29 mouse cellular contexts compared by ENCODE assay signal in genomic region chr14:14949023-14949422, GRCm38 (mm10).
DNase-seq lines count a peak whose midpoint lies in the region; ATAC-seq and TF ChIP-seq lines count a peak whose summit lies in the region.
"Had no signal": no experiment of that assay in that cellular context is flagged by ENCODE, and none has a peak within 500 bp of the region (broad histone marks: within the 10 kb centered on the region; RNA-seq: fewer than 3 reads in every experiment).

No protein-coding gene starts in this region.

- peak; percentile 48; the same call in 1 of the 2 replicates for ATAC-seq in hindbrain, embryonic 14.5 days (ENCODE audit: low FRiP score)
- no peak for ATAC-seq in hindbrain, embryonic 12.5 days (ENCODE audit: low FRiP score)
- peak; percentile 67; the same call in 1 of the 2 replicates for ATAC-seq in midbrain, embryonic 16.5 days
- no peak for ATAC-seq in midbrain, postnatal 0 days (ENCODE audit: low FRiP score)
- peak; percentile 57; the same call in 1 of the 2 replicates for ATAC-seq in forebrain, embryonic 15.5 days (replicated peaks)
- no peak for ATAC-seq in kidney, embryonic 15.5 days (replicated peaks; ENCODE audit: low FRiP score)
- ATAC-seq: CD4-positive, CD25-positive, alpha-beta regulatory T cell, adult 4 months; inflammation-experienced regulatory T-cells, adult 6 months had no signal

- H3K27me3 ChIP-seq in hindbrain, embryonic 14.5 days (ENCODE audit: control insufficient read depth, insufficient read depth, low read length) = no peaks in the 10 kb centered on the region
- H3K27me3 ChIP-seq in hindbrain, embryonic 12.5 days = no peaks in the 10 kb centered on the region
- H3K27me3 ChIP-seq in midbrain, embryonic 16.5 days (ENCODE audit: control insufficient read depth, insufficient read depth, low read depth, low read length) = no peaks in the 10 kb centered on the region
- H3K27me3 ChIP-seq in midbrain, postnatal 0 days (ENCODE audit: insufficient read depth, low read length) = no peaks in the 10 kb centered on the region
- no peaks in the 10 kb centered on the region for H3K27me3 ChIP-seq in forebrain, embryonic 15.5 days
- no peaks in the 10 kb centered on the region for H3K27me3 ChIP-seq in kidney, embryonic 15.5 days
- H3K27me3 ChIP-seq: embryonic facial prominence, embryonic 15.5 days; heart, embryonic 13.5 days; limb, embryonic 12.5 days; liver, embryonic 15.5 days; neural tube, embryonic 13.5 days; stomach, embryonic 15.5 days had no signal

- WGBS in hindbrain, embryonic 14.5 days = 42% methylated on average over 2 of the region's 2 CpGs
- 70% methylated on average over 2 of the region's 2 CpGs for WGBS in hindbrain, embryonic 12.5 days
- WGBS in midbrain, embryonic 16.5 days = 37% methylated on average over 2 of the region's 2 CpGs
- 41% methylated on average over 2 of the region's 2 CpGs for WGBS in midbrain, postnatal 0 days
- WGBS in forebrain, embryonic 15.5 days = 13% methylated on average over 2 of the region's 2 CpGs
- WGBS in kidney, embryonic 15.5 days = 93% methylated on average over 2 of the region's 2 CpGs

- H3K4me3 ChIP-seq in hindbrain, embryonic 14.5 days (replicated peaks; ENCODE audit: low read length) = no peak overlapping the region
- no peak overlapping the region for H3K4me3 ChIP-seq in hindbrain, embryonic 12.5 days
- no peak overlapping the region for H3K4me3 ChIP-seq in midbrain, embryonic 16.5 days (ENCODE audit: low read depth, low read length)
- no peak overlapping the region for H3K4me3 ChIP-seq in midbrain, postnatal 0 days (ENCODE audit: low read depth, low read length)
- no peak overlapping the region for H3K4me3 ChIP-seq in forebrain, embryonic 15.5 days
- H3K4me3 ChIP-seq in kidney, embryonic 15.5 days (replicated peaks) = no peak overlapping the region
- H3K4me3 ChIP-seq: embryonic facial prominence, embryonic 15.5 days; gastrocnemius, adult 2 months; heart, embryonic 13.5 days; layer of hippocampus, adult 2 months; left cerebral cortex, adult 2 months; limb, embryonic 12.5 days; liver, embryonic 15.5 days; neural tube, embryonic 13.5 days; stomach, embryonic 15.5 days had no signal

- no peak overlapping the region for H3K4me2 ChIP-seq in hindbrain, embryonic 14.5 days (replicated peaks)
- H3K4me2 ChIP-seq in hindbrain, embryonic 12.5 days (replicated peaks) = no peak overlapping the region
- H3K4me2 ChIP-seq in midbrain, embryonic 16.5 days (ENCODE audit: low read length) = no peak overlapping the region
- H3K4me2 ChIP-seq in midbrain, postnatal 0 days (ENCODE audit: low read depth, low read length, poor library complexity, severe bottlenecking) = no peak overlapping the region
- H3K4me2 ChIP-seq in forebrain, embryonic 15.5 days (replicated peaks) = no peak overlapping the region
- H3K4me2 ChIP-seq in kidney, embryonic 15.5 days = no peak overlapping the region
- H3K4me2 ChIP-seq: embryonic facial prominence, embryonic 15.5 days; heart, embryonic 13.5 days; limb, embryonic 12.5 days; liver, embryonic 15.5 days; lung, embryonic 14.5 days; neural tube, embryonic 13.5 days; stomach, embryonic 15.5 days had no signal

- H3K27ac ChIP-seq in hindbrain, embryonic 14.5 days = no peak overlapping the region
- no peak overlapping the region for H3K27ac ChIP-seq in hindbrain, embryonic 12.5 days
- no peak overlapping the region for H3K27ac ChIP-seq in midbrain, embryonic 16.5 days (ENCODE audit: low read length)
- no peak overlapping the region for H3K27ac ChIP-seq in midbrain, postnatal 0 days (ENCODE audit: low read depth, low read length)
- no peak overlapping the region for H3K27ac ChIP-seq in forebrain, embryonic 15.5 days (replicated peaks)
- H3K27ac ChIP-seq in kidney, embryonic 15.5 days = no peak overlapping the region
- H3K27ac ChIP-seq: embryonic facial prominence, embryonic 15.5 days; gastrocnemius, adult 2 months; heart, embryonic 13.5 days; layer of hippocampus, adult 2 months; left cerebral cortex, adult 2 months; limb, embryonic 12.5 days; liver, embryonic 15.5 days; neural tube, embryonic 13.5 days; stomach, embryonic 15.5 days had no signal

- no peaks in the 10 kb centered on the region for H3K4me1 ChIP-seq in hindbrain, embryonic 14.5 days (replicated peaks; ENCODE audit: control insufficient read depth, insufficient read depth, low read length)
- H3K4me1 ChIP-seq in hindbrain, embryonic 12.5 days = no peaks in the 10 kb centered on the region
- H3K4me1 ChIP-seq in midbrain, embryonic 16.5 days (ENCODE audit: control insufficient read depth, insufficient read depth, low read length) = no peaks in the 10 kb centered on the region
- H3K4me1 ChIP-seq in midbrain, postnatal 0 days (ENCODE audit: insufficient read depth, low read length) = no peaks in the 10 kb centered on the region
- H3K4me1 ChIP-seq in forebrain, embryonic 15.5 days = peaks cover 4% of the 10 kb centered on the region; the same call in 1 of the 2 replicates
- H3K4me1 ChIP-seq in kidney, embryonic 15.5 days = no peaks in the 10 kb centered on the region
- H3K4me1 ChIP-seq: embryonic facial prominence, embryonic 15.5 days; heart, embryonic 13.5 days; limb, embryonic 12.5 days; liver, embryonic 15.5 days; stomach, embryonic 15.5 days had no signal

- no peak overlapping the region for H3K9ac ChIP-seq in hindbrain, embryonic 14.5 days
- no peak overlapping the region for H3K9ac ChIP-seq in hindbrain, embryonic 12.5 days
- no peak overlapping the region for H3K9ac ChIP-seq in midbrain, embryonic 16.5 days (ENCODE audit: low read depth, low read length)
- H3K9ac ChIP-seq in midbrain, postnatal 0 days (replicated peaks; ENCODE audit: low read length, poor library complexity, severe bottlenecking) = no peak overlapping the region
- H3K9ac ChIP-seq in forebrain, embryonic 15.5 days (replicated peaks) = no peak overlapping the region
- H3K9ac ChIP-seq in kidney, embryonic 15.5 days = no peak overlapping the region
- H3K9ac ChIP-seq: embryonic facial prominence, embryonic 15.5 days; heart, embryonic 13.5 days; limb, embryonic 12.5 days; liver, embryonic 15.5 days; lung, embryonic 14.5 days; neural tube, embryonic 13.5 days; stomach, embryonic 15.5 days had no signal

- no peak for TF ChIP-seq CTCF in midbrain, postnatal 0 days (IDR thresholded peaks at IDR 0.05)

- H3K9me3 ChIP-seq in hindbrain, embryonic 14.5 days (ENCODE audit: control insufficient read depth, low read length) = no peaks in the 10 kb centered on the region
- no peaks in the 10 kb centered on the region for H3K9me3 ChIP-seq in hindbrain, embryonic 12.5 days (replicated peaks)
- no peaks in the 10 kb centered on the region for H3K9me3 ChIP-seq in midbrain, embryonic 16.5 days (replicated peaks; ENCODE audit: control insufficient read depth, low read length, poor library complexity, severe bottlenecking)
- no peaks in the 10 kb centered on the region for H3K9me3 ChIP-seq in midbrain, postnatal 0 days (ENCODE audit: low read length)
- H3K9me3 ChIP-seq in forebrain, embryonic 15.5 days = no peaks in the 10 kb centered on the region
- H3K9me3 ChIP-seq in kidney, embryonic 15.5 days (replicated peaks) = no peaks in the 10 kb centered on the region
- H3K9me3 ChIP-seq: embryonic facial prominence, embryonic 15.5 days; heart, embryonic 13.5 days; limb, embryonic 12.5 days; liver, embryonic 15.5 days; neural tube, embryonic 13.5 days; stomach, embryonic 15.5 days had no signal

- no peak for DNase-seq in hindbrain, embryonic 14.5 days (ENCODE audit: low spot score)
- DNase-seq in midbrain, postnatal 0 days (ENCODE audit: low spot score) = no peak
- no peak for DNase-seq in kidney, postnatal 25 days
- DNase-seq: adrenal gland, postnatal 25 days; cerebellum, adult 18-20 months; cerebellum, postnatal 10 days; gastrocnemius, adult 2 months; gastrocnemius, postnatal 36 days; heart, adult 18-20 months; heart, postnatal 10 days; kidney, adult 11 months; kidney, postnatal 36 days; lung, embryonic 14.5 days; lung, postnatal 14 days; right cerebral cortex, postnatal 25 days had no signal

- H3K36me3 ChIP-seq in hindbrain, embryonic 14.5 days (replicated peaks; ENCODE audit: control insufficient read depth, insufficient read depth) = no peaks in the 10 kb centered on the region
- no peaks in the 10 kb centered on the region for H3K36me3 ChIP-seq in hindbrain, embryonic 12.5 days
- H3K36me3 ChIP-seq in midbrain, embryonic 16.5 days (ENCODE audit: control insufficient read depth, insufficient read depth, low read length) = no peaks in the 10 kb centered on the region
- no peaks in the 10 kb centered on the region for H3K36me3 ChIP-seq in midbrain, postnatal 0 days (ENCODE audit: insufficient read depth, low read length)
- H3K36me3 ChIP-seq in forebrain, embryonic 15.5 days = no peaks in the 10 kb centered on the region
- no peaks in the 10 kb centered on the region for H3K36me3 ChIP-seq in kidney, embryonic 15.5 days
- H3K36me3 ChIP-seq: embryonic facial prominence, embryonic 15.5 days; heart, embryonic 13.5 days; limb, embryonic 12.5 days; liver, embryonic 15.5 days; neural tube, embryonic 13.5 days; stomach, embryonic 15.5 days had no signal

Comparison
In these comparisons a context has a peak if more than half of its experiments do, and no peak if none do; other contexts are left out.
1. ATAC-seq: peak in hindbrain, embryonic 14.5 days (single experiment), midbrain, embryonic 16.5 days (single experiment) and forebrain, embryonic 15.5 days (single experiment); none in hindbrain, embryonic 12.5 days (single experiment), midbrain, postnatal 0 days (single experiment) and kidney, embryonic 15.5 days (single experiment).